Mouse (Mus musculus) urinary bladder, postnatal 14 days (tissue): ENCODE measurements around the gene Edn3.

Experiments used
- DNase-seq: peaks from one replicate; pipeline ENCODE4 v3.0.0; 2021; ENCODE audit warnings: low spot score

Gene Edn3

GRCm38 (mm10) chr2:174760479-174761121, at the start of gene Edn3:
Gene Edn3 (plus strand): TSS chr2:174760619.
- no peak for DNase-seq

- no peak for DNase-seq
Measured at GRCm38 (mm10) chr2:174712043-174712442, 48.4 kb upstream of the Edn3 start.

GRCm38 (mm10) chr2:174715938-174716337, 44.5 kb upstream of the Edn3 start:
- DNase-seq: no peak

- DNase-seq: no peak
Measured at GRCm38 (mm10) chr2:174717857-174718256, 42.6 kb upstream of the Edn3 start.

- DNase-seq: no peak
Measured at GRCm38 (mm10) chr2:174727114-174727823, 33.1 kb upstream of the Edn3 start.

GRCm38 (mm10) chr2:174731939-174732338, 28.5 kb upstream of the Edn3 start:
- DNase-seq: no peak

GRCm38 (mm10) chr2:174735270-174735669, 25.1 kb upstream of the Edn3 start:
- no peak for DNase-seq

GRCm38 (mm10) chr2:174747182-174747581, 13.2 kb upstream of the Edn3 start:
- DNase-seq: no peak

GRCm38 (mm10) chr2:174748381-174748780, 12.0 kb upstream of the Edn3 start:
- no peak for DNase-seq

- DNase-seq: no peak
Measured at GRCm38 (mm10) chr2:174753197-174753596, 7.2 kb upstream of the Edn3 start.

GRCm38 (mm10) chr2:174754231-174754630, 6.2 kb upstream of the Edn3 start:
- DNase-seq: no peak

GRCm38 (mm10) chr2:174759189-174759588, 1.2 kb upstream of the Edn3 start:
- no peak for DNase-seq

- DNase-seq: no peak
Measured at GRCm38 (mm10) chr2:174761452-174762101, 1.2 kb downstream of the Edn3 start.

- DNase-seq: no peak
Measured at GRCm38 (mm10) chr2:174762310-174762709, 1.9 kb downstream of the Edn3 start.

- no peak for DNase-seq
Measured at GRCm38 (mm10) chr2:174768891-174769528, 8.6 kb downstream of the Edn3 start.

GRCm38 (mm10) chr2:174774177-174775111, 14.0 kb downstream of the Edn3 start:
- DNase-seq: no peak

- DNase-seq: no peak
Measured at GRCm38 (mm10) chr2:174782016-174782415, 21.6 kb downstream of the Edn3 start.

GRCm38 (mm10) chr2:174782880-174783279, 22.5 kb downstream of the Edn3 start:
- no peak for DNase-seq

GRCm38 (mm10) chr2:174788830-174789229, 28.4 kb downstream of the Edn3 start:
- DNase-seq: no peak

- no peak for DNase-seq
Measured at GRCm38 (mm10) chr2:174792436-174793125, 32.2 kb downstream of the Edn3 start.

- DNase-seq: no peak
Measured at GRCm38 (mm10) chr2:174793181-174793580, 32.8 kb downstream of the Edn3 start.
